Mouse (Mus musculus) olfactory bulb, adult 2 months (tissue): ENCODE data around the gene Sipa1l3.

Source experiments
- CTCF ChIP-seq: fragments of 200-500 bp; IDR thresholded peaks from 2 replicates; pipeline ENCODE4 v1.5.1; 2012; ENCODE audit warnings: low read depth, mild to moderate bottlenecking, low read length, moderate library complexity; ENCODE audit not compliant: insufficient read depth
- POLR2A ChIP-seq: fragments of 200-500 bp; IDR thresholded peaks from 2 replicates; pipeline ENCODE4 v1.6.1; 2012; ENCODE audit warnings: mild to moderate bottlenecking, low read depth, low read length, moderate library complexity; ENCODE audit not compliant: insufficient read depth

- TF ChIP-seq CTCF: no peak
- TF ChIP-seq POLR2A: no peak
These were observed 184.3 kb downstream of the Sipa1l3 start for GRCm38 (mm10) chr7:29334156-29334555.
